Mouse (Mus musculus) liver, embryonic 14.5 days (tissue): Measurements from ENCODE around the gene Tmem56. TPM values are rescaled to one million over a fixed set of nuclear protein-coding genes. Genes with fewer than 3 reads are reported as not detected.
A peak's percentile ranks its signal among the peaks of the same experiment; 100 is the strongest.

Experiments used
- ATAC-seq: fragments of 200-750 bp; cut with Nextera tagmentation; 2 replicates; pipeline ENCODE4 v1.8.0; 2017; ENCODE audit warnings: moderate number of reproducible peaks, mild to moderate bottlenecking, moderate library complexity; ENCODE audit not compliant: insufficient read depth
- DNase-seq, 3 experiments: peaks; one replicate each; pipeline ENCODE4 v3.0.0-alpha.2; 2012 to 2013; ENCODE audit warnings: low read depth in 3 of 3, low spot score in 3 of 3
- H3K27ac ChIP-seq: fragments of 300-500 bp; sonication (generic); 2 replicates; pipeline ENCODE4 v1.5.1; 2014; ENCODE audit warnings: moderate library complexity, mild to moderate bottlenecking, control low read depth, inconsistent platforms
- H3K27me3 ChIP-seq: fragments of 300-500 bp; sonication (generic); 2 replicates; pipeline ENCODE4 v1.6.1; 2014; ENCODE audit warnings: mild to moderate bottlenecking, low read length, moderate library complexity; ENCODE audit not compliant: control insufficient read depth, insufficient read depth
- H3K36me3 ChIP-seq: fragments of 300-500 bp; sonication (generic); replicated peaks from 2 replicates; pipeline ENCODE4 v1.6.1; 2014; ENCODE audit warnings: low read depth; ENCODE audit not compliant: control insufficient read depth, insufficient read depth
- H3K4me1 ChIP-seq, 2 experiments: fragments of 200-500 bp in 1 of 2; fragments of 300-500 bp in 1 of 2; sonication (generic) in 1 of 2; replicated peaks; 2 replicates each; pipeline ENCODE4 v1.6.1; 2012 to 2014; ENCODE audit warnings: antibody characterized with exemption in 1 of 2, inconsistent platforms in 1 of 2, low read length in 1 of 2; ENCODE audit not compliant: control insufficient read depth in 2 of 2, insufficient read depth in 2 of 2
- H3K4me2 ChIP-seq: fragments of 300-500 bp; sonication (generic); 2 replicates; pipeline ENCODE4 v1.6.1; 2014; ENCODE audit warnings: low read depth, mild to moderate bottlenecking, control low read depth, moderate library complexity
- H3K4me3 ChIP-seq, 2 experiments: fragments of 200-500 bp in 1 of 2; fragments of 300-500 bp in 1 of 2; sonication (generic) in 1 of 2; 2 replicates each; pipeline ENCODE4 v1.5.1; 2012 to 2014; ENCODE audit warnings: low read depth in 2 of 2, low read length in 2 of 2, mild to moderate bottlenecking in 2 of 2, control low read depth in 1 of 2, inconsistent platforms in 1 of 2, moderate library complexity in 1 of 2; ENCODE audit not compliant: insufficient read depth in 1 of 2
- H3K9ac ChIP-seq: fragments of 300-500 bp; sonication (generic); replicated peaks from 2 replicates; pipeline ENCODE4 v1.6.1; 2014; ENCODE audit warnings: mild to moderate bottlenecking, control low read depth, moderate library complexity
- H3K9me3 ChIP-seq: fragments of 300-500 bp; sonication (generic); 2 replicates; pipeline ENCODE4 v1.6.1; 2016; ENCODE audit warnings: low read length, mixed read lengths; ENCODE audit not compliant: control insufficient read depth
- CTCF ChIP-seq: IDR thresholded peaks from 2 replicates; pipeline ENCODE4 v1.5.1; 2016; ENCODE audit warnings: antibody characterized with exemption, low read depth, control low read depth
- EP300 ChIP-seq: IDR thresholded peaks from 2 replicates; pipeline ENCODE4 v1.6.1; 2016; ENCODE audit warnings: antibody characterized with exemption, low read depth
- WGBS: fragments of 180-500 bp; shearing (Covaris S2); extraction: QIAGEN DNeasy Blood & Tissue Kit; methylation state at CpG from one replicate; pipeline ENCODE4 v1.1.7; 2014; ENCODE audit not compliant: insufficient replicate concordance; 5-methylcytosine and 5-hydroxymethylcytosine counted together
- polyA plus RNA-seq, 2 experiments: library from polyadenylated mRNA; depleted of rRNA in 1 of 2; stranded (reverse) in 1 of 2; unstranded in 1 of 2; fragments of >200 nt; fragmentation: Nextera tagmentation in 1 of 2; extraction: Ambion mirVana in 1 of 2; gene quantifications; 2 replicates each; pipeline versions ENCODE4 v1.2.1 to v1.2.3; 2012 to 2014

The Tmem56 gene
- polyA plus RNA-seq, 2 experiments = 13.5 to 25.3 TPM

DNA sequence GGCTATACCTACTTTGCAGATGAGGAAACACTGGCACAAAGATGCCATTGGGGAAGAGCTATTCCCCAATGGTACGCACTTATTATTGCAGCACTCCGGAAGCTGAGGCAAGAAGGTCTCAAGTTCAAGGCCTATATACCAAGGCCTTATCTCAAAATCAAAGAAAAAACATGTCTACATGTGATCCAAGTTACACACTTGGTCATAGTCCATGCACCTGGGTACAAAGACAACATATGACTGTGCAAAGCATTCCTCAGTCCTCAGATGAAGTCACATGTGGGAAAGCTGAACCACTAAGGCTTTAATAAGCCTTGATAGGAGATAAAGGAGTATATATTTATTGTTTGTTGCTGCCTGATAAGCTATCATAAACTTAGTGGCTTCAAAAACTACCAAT lies 8.9 kb downstream of the Tmem56 start:
- 52% methylated on average over 2 of the region's 2 CpGs for WGBS

GRCm38 (mm10) chr3:121272577-121272976 lies 10.3 kb downstream of the Tmem56 start:
- Histone ChIP-seq H3K9ac (no peak overlapping the region), H3K9me3 (no peaks in the 10 kb centered on the region), H3K4me3 (no peak overlapping the region), H3K27me3 (no peaks in the 10 kb centered on the region), H3K4me1 (peaks cover 13 to 15% of the 10 kb centered on the region in 2 experiments), H3K36me3 (no peaks in the 10 kb centered on the region), H3K4me2 (no peak overlapping the region), H3K27ac (no peak overlapping the region)
- no peak for TF ChIP-seq CTCF
- TF ChIP-seq EP300 = no peak
- no peak for ATAC-seq
- no peak for DNase-seq
- WGBS = 60% methylated on average over 2 of the region's 2 CpGs

More for the DNA sequence above, 8.9 kb downstream of the Tmem56 start:
- no peak for TF ChIP-seq EP300
- no peak for TF ChIP-seq CTCF
- H3K36me3 ChIP-seq = no peaks in the 10 kb centered on the region
- H3K9ac ChIP-seq = no peak overlapping the region
- H3K27me3 ChIP-seq = no peaks in the 10 kb centered on the region
- peaks cover 0 to 4% of the 10 kb centered on the region in 2 experiments; a peak in 1 of 4 replicates for H3K4me1 ChIP-seq
- no peak overlapping the region for H3K4me2 ChIP-seq
- DNase-seq (no peak), ATAC-seq (no peak)
- H3K9me3 ChIP-seq = no peaks in the 10 kb centered on the region
- no peak overlapping the region for H3K4me3 ChIP-seq
- no peak overlapping the region for H3K27ac ChIP-seq

DNA sequence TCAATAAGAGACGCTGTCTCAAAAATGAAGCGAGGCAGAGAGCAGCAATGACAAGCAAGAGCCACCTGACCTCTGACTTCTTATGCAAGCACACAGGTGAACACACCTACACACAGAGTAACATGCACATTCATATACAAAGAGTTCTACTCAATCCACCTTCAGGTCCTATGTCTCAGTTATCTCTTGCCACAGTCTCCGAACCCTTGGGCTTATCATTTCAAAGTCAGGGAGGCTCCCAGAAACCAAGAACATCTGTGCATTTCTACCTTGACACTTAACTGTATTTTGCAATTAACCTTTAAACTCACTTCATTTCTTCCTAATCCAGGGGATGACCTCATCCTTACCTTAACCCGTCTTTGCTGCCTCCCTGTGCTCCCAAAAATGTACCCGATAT lies 15.6 kb downstream of the Tmem56 start:
- Histone ChIP-seq H3K4me3 (peak overlapping the region in 1 of 2 experiments; percentile 28; a peak in 2 of 4 replicates), H3K9me3 (no peaks in the 10 kb centered on the region), H3K27me3 (no peaks in the 10 kb centered on the region), H3K4me2 (peak overlapping the region; percentile 76), H3K4me1 (peaks cover 47 to 50% of the 10 kb centered on the region in 2 experiments), H3K36me3 (no peaks in the 10 kb centered on the region), H3K27ac (peak overlapping the region; percentile 90), H3K9ac (peak overlapping the region; percentile 59; the same call in 1 of the 2 replicates)
- DNase-seq = peak in 2 of 3 experiments; percentile 73 to 74
- 30% methylated on average over 5 of the region's 5 CpGs for WGBS
- TF ChIP-seq EP300 = peak; percentile 85
- no peak for TF ChIP-seq CTCF
- ATAC-seq = peak; percentile 44

- WGBS = 13% methylated on average over 6 of the region's 6 CpGs
- peak overlapping the region; percentile 94 for H3K4me2 ChIP-seq
Measured at GRCm38 (mm10) chr3:121264242-121264641, 18.7 kb downstream of the Tmem56 start.

GRCm38 (mm10) chr3:121263205-121263548 lies 19.7 kb downstream of the Tmem56 start:
- H3K4me1 ChIP-seq = peaks cover 58 to 68% of the 10 kb centered on the region in 2 experiments
- peak overlapping the region; percentile 89 for H3K27ac ChIP-seq
- DNase-seq = peak in 2 of 3 experiments; percentile 70 to 77
- TF ChIP-seq EP300 = peak; percentile 60
- peak; percentile 43 for TF ChIP-seq CTCF
- no peaks in the 10 kb centered on the region for H3K9me3 ChIP-seq
- peak overlapping the region; percentile 60 to 77 for H3K4me3 ChIP-seq
- WGBS = under 1% methylated on average over 20 of the region's 20 CpGs
- H3K36me3 ChIP-seq = peaks cover 4% of the 10 kb centered on the region; the same call in 1 of the 2 replicates
- H3K4me2 ChIP-seq = peak overlapping the region; percentile 94
- H3K27me3 ChIP-seq = no peaks in the 10 kb centered on the region
- H3K9ac ChIP-seq = peak overlapping the region; percentile 83
- ATAC-seq = peak; percentile 45

More at GRCm38 (mm10) chr3:121264242-121264641, 18.7 kb downstream of the Tmem56 start:
- Histone ChIP-seq H3K9me3 (no peaks in the 10 kb centered on the region), H3K36me3 (peaks cover 4% of the 10 kb centered on the region; the same call in 1 of the 2 replicates), H3K4me1 (peaks cover 64 to 67% of the 10 kb centered on the region in 2 experiments), H3K4me3 (peak overlapping the region; percentile 11 to 16; a peak in 2 of 4 replicates), H3K27ac (peak overlapping the region; percentile 89), H3K9ac (peak overlapping the region; percentile 58), H3K27me3 (no peaks in the 10 kb centered on the region)
- TF ChIP-seq CTCF = no peak
- peak; percentile 95 for TF ChIP-seq EP300
- ATAC-seq (peak; percentile 66), DNase-seq (peak; percentile 66 to 76 (median 68))
